Mouse (Mus musculus): ENCODE results near the gene Psmg3.

Gene Psmg3

DNA sequence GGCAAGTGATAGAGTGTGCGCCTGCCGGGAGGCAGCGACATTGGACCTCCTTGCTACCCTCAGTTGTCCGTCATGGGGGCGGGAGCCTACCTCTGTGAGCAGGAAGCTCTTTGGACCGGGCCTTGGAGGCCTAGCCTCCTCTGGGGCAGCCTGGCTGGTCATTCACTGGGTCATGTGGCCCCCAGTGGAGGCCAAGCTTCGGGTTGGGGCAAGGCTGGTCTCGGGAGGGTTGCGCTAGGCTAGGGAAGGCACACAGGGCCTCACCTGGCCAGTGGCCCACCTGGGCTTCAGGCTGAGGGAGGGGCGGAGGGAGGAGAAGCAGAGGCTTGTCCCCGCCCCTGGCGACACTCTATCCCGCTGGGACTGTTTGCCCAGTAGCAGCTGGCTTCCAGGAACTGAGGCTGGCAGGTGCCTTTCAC, 12.7 kb downstream of the Psmg3 start:
- peak; percentile 68 to 82 for DNase-seq

DNA sequence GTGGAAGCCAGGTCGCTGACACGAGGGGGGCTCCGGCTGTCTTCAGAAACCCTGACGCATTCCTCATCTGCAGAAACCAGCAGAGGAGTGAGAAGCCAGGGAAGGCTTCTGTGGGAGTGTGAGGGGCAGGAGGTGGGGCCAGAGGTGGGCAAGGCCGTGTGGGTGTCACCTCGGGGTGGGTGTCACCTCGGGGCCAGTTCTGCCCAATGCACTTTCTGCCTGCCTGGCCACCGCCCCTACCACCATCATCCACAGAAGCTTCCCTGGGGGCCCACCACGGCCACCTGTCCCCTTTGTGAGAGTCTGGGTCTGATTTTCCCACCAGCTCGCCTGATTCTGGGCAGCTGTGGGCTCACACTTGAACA, 13.6 kb downstream of the Psmg3 start:
- peak in 1 of 2 experiments; percentile 27 for DNase-seq

DNA sequence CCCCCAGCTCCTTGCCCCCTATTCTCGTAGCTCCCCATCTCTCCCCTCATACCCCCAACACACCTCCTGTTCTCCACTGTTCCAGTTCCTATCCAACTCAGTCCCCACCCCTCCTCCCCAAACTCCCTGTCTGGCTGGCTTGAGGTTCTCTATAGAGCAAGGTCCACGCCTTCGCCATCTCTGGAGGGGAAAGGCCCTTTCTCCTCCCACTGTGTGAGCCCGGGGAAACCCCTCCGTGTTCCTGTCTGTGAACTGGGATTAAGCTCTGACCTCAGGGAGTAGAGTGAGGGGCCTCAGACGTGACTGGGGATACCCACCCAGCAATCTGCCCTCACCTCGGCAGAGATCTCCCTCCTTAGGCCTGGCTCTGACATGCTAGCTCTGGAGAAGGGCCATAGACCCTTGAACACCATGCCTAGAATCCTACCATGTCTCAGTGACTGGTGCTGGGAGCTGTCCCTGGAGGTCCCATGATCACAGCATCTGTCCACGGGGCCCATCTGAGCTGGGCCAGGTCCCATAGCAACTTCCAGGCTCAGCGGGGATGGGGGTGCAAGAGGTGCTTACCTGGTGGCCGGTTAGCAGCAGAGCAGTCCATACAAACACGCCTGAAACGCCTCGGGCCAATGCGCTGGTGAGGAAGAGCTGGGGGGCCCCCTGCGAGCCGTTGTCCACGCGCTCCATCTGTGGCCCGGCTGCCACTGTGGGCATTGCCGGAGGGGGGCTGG, 14.1 kb downstream of the Psmg3 start:
- DNase-seq, result peak in 1 of 2 experiments; percentile 18

DNA sequence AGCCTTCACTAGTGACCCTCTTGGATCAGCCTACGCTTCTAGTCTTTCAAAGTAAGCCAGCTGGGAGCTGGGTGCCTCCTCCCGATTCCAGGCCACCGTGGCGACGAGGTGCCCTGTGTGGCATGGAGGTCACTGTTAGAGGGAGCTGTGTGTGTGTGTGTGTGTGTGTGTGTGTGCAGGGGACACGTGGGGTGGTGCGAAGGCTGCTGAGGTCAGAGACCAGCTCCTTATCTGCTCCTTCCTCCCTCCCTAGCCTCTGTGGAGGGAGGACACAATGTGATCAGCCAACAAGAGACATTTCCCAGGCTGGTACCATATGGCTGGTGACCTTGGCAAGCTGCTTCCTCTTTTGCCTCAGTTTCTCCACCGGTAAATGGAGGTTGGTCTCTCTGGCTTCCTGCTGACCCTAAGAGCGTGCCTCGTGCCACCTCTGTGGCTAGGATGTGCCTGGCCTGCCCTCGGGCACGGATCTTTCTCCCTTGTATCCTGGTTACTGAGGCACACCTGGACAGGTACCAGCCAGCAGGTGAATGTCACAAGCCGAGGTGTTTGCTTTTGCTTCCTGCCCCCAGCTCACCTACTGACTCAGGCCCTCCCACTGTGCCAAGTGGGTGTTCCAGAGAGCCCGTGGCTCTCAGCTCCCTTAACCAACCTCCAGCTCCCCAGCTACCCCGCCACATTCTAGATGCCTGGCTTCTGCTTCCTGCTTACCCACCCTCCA, 14.8 kb downstream of the Psmg3 start:
- no peak for DNase-seq

DNA sequence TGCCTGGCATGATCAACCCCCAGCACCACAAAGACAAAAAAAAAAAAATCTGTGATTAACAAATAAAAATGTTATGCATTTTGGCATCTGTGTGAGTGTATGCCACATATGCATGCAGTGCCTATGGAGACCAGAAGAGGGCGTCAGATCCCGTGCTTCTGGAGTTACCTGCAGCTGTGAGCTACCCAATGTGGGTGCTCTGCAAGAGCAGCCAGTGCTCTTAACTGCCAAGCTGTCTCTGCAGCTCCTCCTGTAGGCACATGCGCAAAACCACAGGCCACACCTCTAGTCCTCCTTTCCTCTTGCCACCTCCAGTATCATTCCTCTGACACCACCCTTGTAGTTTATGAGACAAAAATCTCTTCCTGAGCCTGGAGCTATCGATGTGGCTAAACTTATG, 17.3 kb downstream of the Psmg3 start:
- no peak for DNase-seq

DNA sequence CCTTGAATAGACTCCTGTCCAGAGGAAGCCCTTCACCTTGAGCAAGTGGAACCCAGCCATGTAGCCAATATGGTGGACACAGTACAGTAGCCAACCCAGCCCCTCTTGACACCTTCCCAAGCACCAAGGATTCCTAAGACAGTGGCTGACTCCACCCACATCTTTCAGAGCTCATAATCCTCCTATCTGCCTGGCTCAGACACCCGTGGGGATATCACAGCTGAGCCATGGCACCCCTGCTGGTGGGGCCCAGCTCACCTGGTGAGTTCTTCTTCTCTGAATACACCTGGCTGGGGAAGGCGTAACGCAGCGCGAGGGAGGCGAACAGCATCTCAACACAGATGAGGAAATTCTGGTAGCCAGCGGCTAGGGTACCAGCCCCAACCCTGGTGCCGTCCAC, 20.8 kb downstream of the Psmg3 start:
- DNase-seq, result no peak

DNA sequence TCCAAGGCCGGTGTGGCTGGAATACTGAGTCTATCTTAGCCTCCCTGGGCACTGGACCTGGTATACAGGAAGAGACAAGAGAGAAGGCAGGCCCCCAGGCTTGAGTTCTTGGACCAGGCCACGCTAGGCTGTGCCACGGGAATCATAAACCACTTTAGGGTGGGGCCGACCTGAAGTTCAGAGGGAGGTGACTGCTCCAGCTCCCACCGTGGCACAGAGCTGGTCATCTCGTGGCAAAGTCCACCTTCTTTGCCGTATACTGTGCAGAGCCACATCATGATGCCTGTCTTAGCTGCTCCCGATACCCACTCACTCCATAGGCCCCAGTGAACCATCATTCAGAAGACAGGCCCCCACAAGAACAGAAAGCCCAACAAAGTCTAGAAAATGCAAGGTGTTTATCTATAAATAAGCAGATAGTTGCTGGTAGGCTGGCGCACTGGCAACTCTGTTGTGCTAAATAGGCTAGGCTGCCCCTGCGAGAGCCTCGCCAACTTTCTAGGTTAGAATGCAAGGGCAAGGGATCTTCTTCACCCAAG, 22.0 kb downstream of the Psmg3 start:
- DNase-seq, result no peak

DNA sequence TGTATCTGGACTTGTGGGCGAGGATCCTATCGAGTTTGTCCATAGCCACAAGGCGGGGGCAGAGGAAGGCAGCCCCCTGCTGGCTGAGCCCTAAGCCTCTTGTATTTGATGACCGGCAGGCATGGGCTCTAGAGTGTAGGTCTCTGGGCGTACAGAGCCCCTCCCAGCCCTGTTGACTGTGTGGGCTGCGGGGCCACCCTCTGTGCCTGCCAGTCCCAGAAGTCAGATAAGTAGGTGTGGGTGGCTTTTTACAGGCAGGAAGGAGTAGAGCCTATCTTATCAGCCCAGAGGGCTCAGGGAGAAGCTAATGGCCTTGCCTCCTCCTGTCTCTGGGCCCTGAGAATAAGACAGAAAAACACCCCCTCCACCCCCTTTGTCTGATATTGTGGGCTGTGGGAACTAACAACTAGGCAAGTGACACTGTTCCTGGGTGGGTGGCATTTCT, 22.6 kb downstream of the Psmg3 start:
- no peak for DNase-seq

DNA sequence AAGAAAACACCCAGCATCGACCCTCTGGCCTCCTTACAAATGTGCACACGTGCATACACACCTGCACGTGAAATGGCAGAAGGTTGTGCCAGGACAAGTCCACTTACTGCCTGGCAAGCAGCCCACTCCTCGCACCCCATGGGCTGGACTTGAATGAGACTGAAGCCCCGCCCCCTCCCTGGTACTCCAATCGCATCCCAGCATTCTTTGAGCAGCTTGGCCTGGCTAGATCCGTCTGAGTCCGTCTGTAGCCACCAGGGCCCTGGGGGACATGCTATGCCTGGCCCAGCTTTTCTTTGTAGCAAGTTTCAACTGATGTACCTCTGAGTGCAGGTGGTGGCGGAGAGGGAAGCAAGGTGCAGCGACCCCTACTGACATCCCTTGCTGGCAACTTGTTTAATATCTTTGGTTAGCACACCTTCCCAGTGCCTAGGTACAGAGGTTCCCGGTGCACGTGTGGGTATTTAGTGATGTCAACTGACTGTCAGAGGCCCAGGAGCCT, 23.0 kb downstream of the Psmg3 start:
- peak; percentile 78 to 86 for DNase-seq

DNA sequence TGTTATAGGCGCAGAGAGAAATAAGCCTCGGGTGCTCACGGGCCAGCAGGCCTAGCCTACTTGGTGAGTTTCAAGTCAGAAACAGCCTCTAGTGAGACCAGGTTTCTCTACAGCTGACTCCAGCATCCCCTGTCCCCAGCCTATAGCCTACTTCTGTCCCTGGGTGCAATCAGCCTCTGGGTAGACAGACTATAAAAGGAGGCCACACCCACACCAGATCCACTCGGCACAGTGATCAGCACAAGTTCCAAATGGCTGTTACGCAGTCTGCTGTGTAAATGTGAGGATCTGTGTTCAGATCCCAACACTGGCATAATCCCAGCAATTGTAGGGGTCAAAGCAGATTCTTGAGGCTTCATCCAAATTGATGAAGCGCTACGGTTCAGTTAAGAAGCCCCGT, 23.5 kb downstream of the Psmg3 start:
- no peak for DNase-seq

DNA sequence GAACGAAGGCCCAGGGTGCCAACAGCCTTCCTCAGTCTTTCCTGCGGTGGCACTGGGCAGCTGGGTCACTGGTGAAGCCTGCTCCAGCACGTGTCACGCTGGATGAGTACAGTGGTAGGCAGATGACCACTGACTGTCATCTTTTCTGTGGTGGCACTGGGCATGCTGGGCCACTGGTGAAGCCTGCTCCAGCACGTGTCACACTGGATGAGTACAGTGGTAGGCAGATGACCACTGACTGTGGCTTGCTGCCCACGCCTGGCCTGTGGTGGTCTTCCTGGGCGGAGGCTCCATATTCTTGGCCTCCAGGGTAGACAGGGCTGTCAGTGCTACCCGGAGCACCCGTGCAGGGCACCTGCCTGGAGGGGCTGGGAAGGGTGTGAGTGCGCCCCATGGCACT, 24.8 kb downstream of the Psmg3 start:
- no peak for DNase-seq

DNA sequence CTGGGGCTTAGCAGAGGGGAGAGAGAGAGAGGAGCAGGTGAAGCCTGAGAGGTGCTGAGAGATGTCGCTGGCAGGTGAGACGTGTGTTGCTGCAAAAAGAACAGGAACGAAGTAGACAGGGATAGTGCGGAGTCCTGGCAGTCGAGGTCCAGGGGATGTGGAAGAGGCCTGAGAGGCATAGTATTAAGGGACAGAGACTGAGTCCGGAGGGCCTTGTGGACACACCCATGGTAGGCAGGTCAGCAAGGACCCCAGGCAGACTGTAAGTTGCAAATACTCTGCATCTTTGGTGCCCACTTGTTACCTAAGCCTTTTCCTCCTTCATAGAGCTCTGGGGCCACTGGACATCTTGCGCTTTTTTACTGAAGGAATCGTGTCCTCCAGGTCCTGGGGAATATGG, 25.5 kb downstream of the Psmg3 start:
- no peak for DNase-seq

DNA sequence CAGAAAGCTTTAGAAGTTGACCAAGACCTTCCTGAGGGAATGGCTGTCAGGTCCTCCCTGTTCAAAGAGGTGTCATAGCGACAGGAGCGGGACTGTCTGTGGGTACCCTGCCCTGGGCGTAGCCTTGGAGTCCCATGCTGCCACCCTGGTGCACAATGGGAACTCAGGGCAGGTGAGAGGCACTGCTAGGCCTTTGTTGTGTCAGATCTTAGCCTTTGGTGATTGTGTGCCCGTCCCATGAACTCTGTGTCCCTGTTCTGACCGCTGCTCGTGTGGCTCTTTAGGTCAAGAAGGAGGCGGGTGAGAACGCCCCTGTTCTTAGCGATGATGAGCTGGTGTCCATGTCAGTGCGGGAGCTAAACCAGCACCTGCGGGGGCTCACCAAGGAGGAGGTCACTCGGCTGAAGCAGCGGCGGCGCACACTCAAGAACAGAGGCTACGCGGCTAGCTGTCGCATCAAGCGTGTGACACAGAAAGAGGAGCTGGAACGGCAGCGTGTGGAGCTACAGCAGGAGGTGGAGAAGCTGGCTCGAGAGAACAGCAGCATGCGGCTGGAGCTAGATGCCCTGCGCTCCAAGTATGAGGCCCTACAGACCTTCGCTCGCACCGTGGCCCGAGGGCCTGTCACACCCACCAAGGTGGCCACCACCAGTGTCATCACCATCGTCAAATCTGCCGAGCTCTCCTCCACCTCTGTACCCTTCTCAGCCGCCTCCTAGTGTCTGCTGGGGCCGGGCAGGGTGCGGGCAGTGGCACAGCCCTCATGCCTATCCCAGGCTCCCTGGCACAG, 26.7 kb downstream of the Psmg3 start:
- DNase-seq, result no peak

DNA sequence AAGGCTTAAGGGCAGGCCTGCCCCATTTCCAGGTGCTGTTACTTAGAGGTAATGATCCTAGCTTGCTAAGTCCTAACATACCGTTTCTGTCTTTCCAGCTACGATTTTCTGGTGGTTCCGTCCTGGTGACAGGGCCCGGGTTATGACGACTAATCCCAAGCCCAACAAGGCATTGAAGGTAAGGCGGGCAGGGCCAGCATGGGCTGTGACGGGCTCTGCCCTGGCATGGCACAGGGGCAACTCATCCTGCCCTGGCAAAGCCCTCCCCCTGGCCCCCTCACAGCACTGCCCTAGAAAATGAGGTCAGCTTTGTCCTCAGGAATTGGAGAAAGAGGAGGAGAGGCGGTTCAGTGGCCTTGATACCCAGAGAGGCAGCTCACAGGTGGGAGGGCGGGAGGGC, 27.6 kb downstream of the Psmg3 start:
- DNase-seq, result no peak

DNA sequence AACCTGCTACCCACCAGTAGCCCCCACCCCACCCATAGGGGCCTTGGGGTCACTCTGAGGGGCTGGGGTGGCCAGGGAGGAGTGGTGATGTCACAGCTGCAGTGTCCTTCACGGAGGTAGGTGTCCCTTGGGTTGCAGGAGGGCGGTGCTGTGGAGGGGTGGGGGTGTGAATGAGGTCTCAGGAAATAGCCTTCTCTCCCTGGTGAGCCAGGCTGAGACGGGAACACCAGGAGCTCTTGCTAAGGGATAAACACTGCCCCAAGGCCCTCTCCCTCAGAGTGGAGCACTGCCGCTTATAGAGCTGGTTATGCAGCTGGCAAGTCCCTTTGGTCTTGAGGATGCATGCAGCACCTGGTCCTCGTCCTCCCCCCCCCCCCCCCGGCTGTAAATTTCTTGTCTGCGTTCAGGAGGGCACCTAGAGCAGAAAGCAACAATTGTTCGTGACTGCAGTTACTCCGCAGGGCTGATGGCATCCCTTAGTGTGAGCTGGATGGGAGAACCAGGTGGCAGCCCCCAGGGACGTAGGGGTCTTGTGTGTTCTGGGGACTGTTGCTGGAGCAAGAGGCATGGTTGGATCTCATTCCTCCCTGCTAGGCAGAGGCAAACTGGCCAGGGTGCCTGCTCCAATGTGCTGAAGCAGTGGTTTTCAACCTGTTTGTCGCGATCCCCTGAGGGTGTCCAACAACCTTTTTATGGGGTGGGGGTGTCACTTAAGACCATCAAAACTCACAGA, 28.4 kb downstream of the Psmg3 start:
- no peak for DNase-seq

DNA sequence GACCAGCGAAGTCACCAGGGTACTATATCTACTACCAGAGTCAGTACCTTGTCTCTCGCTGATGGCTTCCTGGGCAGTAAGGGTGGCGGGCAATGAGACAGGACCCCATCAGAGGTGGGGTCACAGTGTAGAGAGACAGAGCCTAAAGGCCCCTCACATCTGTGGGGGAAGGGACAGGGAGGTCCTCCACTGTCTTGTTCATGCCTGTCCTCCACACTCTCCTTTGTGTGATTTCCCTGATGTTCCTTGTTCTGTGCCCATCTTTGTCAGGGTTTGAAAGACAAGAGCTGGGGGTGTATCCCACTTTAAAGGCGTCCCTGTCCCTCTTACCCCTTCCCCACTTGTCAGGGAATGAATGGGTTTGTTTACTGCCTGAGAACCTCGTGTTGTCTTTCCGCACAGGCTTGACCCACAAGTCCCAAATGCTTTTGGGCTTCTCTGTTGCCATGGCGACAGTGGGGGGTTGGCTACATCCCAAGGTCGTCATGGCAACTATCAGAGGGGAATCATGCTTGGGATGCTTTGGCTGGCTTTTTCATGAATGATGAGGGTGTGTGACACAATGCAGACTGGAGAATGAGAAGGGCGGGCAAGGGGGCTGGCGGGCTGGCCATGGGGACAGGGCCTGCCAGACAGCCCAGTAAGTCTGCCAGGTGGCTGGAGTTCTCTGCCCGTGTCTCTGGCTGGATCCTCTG, 29.1 kb downstream of the Psmg3 start:
- peak; percentile 89 to 92 for DNase-seq

DNA sequence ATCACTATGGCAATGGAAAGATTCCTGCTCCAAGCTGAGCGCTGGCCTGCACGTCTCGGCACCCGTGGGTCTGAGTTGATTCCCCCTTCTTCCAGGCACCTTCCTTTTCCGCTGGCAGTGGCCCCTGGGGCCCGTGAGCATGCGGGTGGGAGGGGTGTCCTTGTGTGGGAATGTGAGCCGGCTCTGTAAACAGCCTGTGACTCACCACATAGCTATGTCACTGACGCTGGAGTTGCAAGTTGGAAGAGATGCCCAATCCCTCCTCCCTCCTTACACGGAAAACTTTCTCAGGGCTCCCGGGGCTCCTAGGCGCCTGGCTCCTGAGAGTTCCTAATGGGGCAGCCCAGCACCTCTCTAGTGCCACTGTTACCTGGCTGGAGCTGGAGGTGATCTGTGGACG, 29.8 kb downstream of the Psmg3 start:
- DNase-seq, result peak; percentile 81 to 89

DNA sequence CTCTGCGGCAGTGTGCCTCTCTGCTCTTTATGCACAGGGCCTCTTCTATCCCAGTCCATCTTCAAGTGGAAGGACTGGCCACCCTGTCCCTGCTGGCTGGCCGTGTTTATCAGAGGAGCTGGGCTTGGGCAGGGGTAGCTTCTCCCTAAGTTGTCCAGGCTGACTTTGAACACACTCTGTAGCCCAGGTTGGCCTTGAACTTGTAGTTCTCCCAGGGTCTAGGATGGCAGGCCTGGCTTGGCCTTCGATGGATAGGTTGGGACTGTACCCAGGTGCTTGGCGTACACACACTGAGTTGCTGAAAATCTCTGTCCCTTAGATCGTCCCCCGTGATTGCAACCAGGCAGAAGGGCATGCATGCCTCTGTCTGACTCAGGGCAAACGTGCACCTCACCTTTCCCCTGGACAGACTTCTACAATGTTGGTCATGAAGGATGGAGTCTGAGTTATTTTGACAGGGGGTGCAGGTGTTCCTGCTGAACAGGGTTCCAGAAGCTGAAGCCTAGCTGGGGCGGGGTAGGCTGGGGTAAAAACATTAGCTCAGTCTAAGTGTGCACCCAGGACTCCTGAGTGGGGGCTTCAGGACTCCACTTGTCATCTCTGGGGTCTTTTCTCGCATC, 30.6 kb downstream of the Psmg3 start:
- DNase-seq, result no peak

DNA sequence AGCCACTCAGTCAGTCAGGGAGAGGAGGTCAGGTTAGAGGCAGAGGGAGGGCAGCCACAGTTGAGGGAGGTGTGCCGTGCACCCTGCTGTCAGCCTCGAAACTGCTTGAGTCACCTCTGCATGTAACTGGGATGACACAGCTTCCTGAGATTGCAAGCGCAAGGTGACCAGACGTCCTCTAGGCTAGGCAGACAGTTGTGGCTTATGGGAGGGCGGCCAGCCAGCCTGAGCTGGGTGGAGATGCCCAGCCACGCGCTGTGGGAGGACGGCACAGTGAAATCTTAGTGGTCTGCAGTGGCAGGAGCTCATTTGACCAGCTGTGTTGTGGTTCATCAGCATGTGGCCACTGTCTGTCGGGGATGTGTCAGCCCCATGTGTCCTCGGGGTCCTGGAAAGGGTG, 31.7 kb downstream of the Psmg3 start:
- peak in 1 of 2 experiments; percentile 30 for DNase-seq

DNA sequence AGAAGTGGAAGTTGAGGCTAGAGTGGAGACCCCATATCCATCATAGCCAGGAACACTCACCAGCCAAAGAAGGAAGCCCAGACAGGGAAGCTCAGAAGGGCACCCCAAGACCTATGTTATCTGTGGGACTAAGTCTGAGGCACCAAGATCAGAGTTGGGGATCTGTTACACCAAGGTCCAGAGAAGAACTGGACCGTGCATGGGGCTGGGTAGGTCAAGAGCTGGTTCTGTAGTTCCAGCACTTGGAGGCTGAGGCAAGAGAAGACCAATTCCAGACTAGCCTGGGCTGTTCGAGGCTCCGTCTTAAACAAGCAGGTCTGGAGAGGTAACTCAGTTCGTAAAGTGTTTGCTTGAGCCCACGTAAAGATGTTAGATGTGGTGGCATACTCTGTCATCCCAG, 32.5 kb downstream of the Psmg3 start:
- no peak for DNase-seq

DNA sequence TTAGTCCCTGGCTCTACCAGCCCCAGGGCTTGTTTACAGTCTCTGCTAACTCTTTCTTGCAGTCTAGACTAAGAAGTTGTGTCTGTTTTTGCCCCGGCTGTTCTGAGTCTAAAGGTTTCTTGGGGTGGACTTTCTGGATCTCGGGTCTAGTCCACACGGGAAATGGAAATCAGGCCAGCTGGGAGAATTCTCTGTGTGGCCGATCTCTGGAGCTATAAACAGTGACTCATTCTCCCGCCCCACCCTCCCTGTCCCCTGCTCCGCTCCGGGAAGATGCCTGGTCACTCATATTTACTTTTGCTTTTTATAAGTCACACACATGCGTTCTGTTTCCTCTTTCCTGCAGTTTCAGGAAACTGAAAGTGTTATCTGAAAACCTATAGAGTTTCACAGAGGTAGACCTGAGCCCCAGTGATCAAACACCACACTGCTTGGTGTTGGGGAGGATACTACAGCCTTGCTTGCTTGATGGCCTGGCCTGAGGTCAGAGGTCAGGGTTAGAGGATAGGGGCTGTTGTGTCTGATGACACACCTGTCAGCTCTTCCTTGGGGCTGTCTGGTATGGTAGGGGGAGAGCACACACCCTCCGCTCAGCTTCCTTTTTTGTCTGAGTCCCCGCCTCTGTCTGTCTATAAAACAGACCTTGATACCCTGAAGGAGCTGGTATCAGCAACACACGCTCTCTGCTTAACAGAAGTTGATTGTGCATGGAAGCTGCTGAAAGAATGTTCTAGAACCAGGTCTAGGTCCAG, 33.2 kb downstream of the Psmg3 start:
- DNase-seq, result peak in 1 of 2 experiments; percentile 64

Data from kidney, postnatal 4 days (tissue).